Mouse (Mus musculus) monocyte, adult 59 days (primary cell): ENCODE data around the gene Gm10800. TPM values are rescaled to one million over a fixed set of nuclear protein-coding genes. Genes with fewer than 3 reads are reported as not detected.

Source experiments
- total RNA-seq, 2 experiments: library from RNA; stranded (reverse); gene quantifications; one replicate each; pipeline ENCODE4 v1.2.4; 2023

Gene Gm10800
- 1 to 10 TPM in 1 of 2 experiments, under 1 TPM in 1; 0.81 to 1.5 TPM for total RNA-seq

DNA sequence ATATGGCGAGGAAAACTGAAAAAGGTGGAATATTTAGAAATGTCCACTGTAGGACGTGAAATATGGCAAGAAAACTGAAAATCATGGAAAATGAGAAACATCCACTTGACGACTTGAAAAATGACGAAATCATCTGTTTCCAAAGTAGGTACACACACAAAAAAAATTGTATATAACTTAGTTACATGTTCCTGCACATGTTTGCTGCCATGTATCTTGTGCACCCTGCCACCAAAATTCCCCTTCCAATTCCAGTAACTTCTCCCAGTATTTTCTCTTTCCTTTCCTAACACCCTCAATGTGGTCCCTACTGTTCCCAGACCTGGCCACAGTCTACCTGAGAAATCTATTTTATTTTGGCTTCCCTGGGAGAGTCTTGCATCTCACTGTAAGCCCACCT is at the start of gene Gm10800:
TSS of gene Gm10800 (minus strand) at position 101 of the 400 bp plus-strand sequence.

GRCm38 (mm10) chr2:98661937-98662336 is 5.2 kb downstream of the Gm10800 start, which contains the start of gene Gm10801:
TSS of gene Gm10801 (plus strand) at chr2:98662237.

Other genes starting within 250 kb of the Gm10800 start
- gene Gm10801, start 5.1 kb downstream of the Gm10800 start, total RNA-seq = not detected